Mouse (Mus musculus) small intestine, adult 2 months (tissue): ENCODE results near the gene Ccr8. TPM values are rescaled to one million over a fixed set of nuclear protein-coding genes. Genes with fewer than 3 reads are reported as not detected.

ENCODE experiments used
- H3K27ac ChIP-seq: fragments of 200-500 bp; 2 replicates; pipeline ENCODE4 v1.5.1; 2012; ENCODE audit warnings: low read depth, low read length, control low read depth, inconsistent platforms; ENCODE audit not compliant: insufficient read depth
- H3K27me3 ChIP-seq: fragments of 200-500 bp; 2 replicates; pipeline ENCODE4 v1.6.1; 2012; ENCODE audit warnings: mild to moderate bottlenecking, moderate library complexity, low read length, inconsistent platforms; ENCODE audit not compliant: control insufficient read depth, insufficient read depth
- H3K36me3 ChIP-seq: fragments of 200-500 bp; 2 replicates; pipeline ENCODE4 v1.6.1; 2012; ENCODE audit warnings: mild to moderate bottlenecking, low read length, control low read depth, inconsistent platforms; ENCODE audit not compliant: control insufficient read depth, insufficient read depth
- H3K4me1 ChIP-seq: fragments of 200-500 bp; 2 replicates; pipeline ENCODE4 v1.6.1; 2012; ENCODE audit warnings: low read length, inconsistent platforms, mixed read lengths; ENCODE audit not compliant: control insufficient read depth, insufficient read depth, insufficient read length
- H3K4me3 ChIP-seq: fragments of 200-500 bp; 2 replicates; pipeline ENCODE4 v1.5.1; 2012; ENCODE audit warnings: low read depth, mild to moderate bottlenecking, control low read depth, inconsistent platforms, low read length, moderate library complexity
- CTCF ChIP-seq: fragments of 200-500 bp; IDR thresholded peaks from 2 replicates; pipeline ENCODE4 v1.5.1; 2012; ENCODE audit warnings: low read depth, mild to moderate bottlenecking, control low read depth, inconsistent platforms, low read length, moderate library complexity, mixed read lengths; ENCODE audit not compliant: insufficient replicate concordance, insufficient read length; ENCODE audit errors: extremely low read depth
- POLR2A ChIP-seq: fragments of 200-500 bp; IDR thresholded peaks from 2 replicates; pipeline ENCODE4 v1.6.1; 2012; ENCODE audit warnings: low read depth, mild to moderate bottlenecking, control low read depth, inconsistent platforms, low read length, moderate library complexity
- WGBS: fragments of 180-500 bp; shearing (Covaris S2); methylation state at CpG from one replicate; pipeline ENCODE4 v1.1.7; 2018; 5-methylcytosine and 5-hydroxymethylcytosine counted together
- polyA plus RNA-seq: library from polyadenylated mRNA; depleted of rRNA; stranded (reverse); fragments of >200 nt; gene quantifications from 2 replicates; pipeline ENCODE4 v1.2.3, GENCODE M21; 2012; rRNA removed

Ccr8 gene
- polyA plus RNA-seq, 1 experiment: 0.25 TPM

GRCm38 (mm10) chr9:120144474-120144873 lies 52.6 kb downstream of the Ccr8 start:
- Histone ChIP-seq H3K4me1 (no peaks in the 10 kb centered on the region), H3K36me3 (no peaks in the 10 kb centered on the region), H3K27me3 (no peaks in the 10 kb centered on the region), H3K4me3 (no peak overlapping the region), H3K27ac (no peak overlapping the region)
- 78% methylated on average over 13 of the region's 13 CpGs for WGBS
- TF ChIP-seq POLR2A: no peak
- no peak for TF ChIP-seq CTCF

Other genes starting within 250 kb of the Ccr8 start
- gene Wdr48, start 197.2 kb upstream of the Ccr8 start, polyA plus RNA-seq: 8.6 and 15.5 TPM in 2 replicates
- gene Gorasp1, start 154.5 kb upstream of the Ccr8 start, polyA plus RNA-seq: 9.7 and 11.7 TPM in 2 replicates
- not detected in 2 replicates for gene Ttc21a, start 154.5 kb upstream of the Ccr8 start, polyA plus RNA-seq
- gene Csrnp1, start 107.5 kb upstream of the Ccr8 start, polyA plus RNA-seq: 18.2 and 28.3 TPM in 2 replicates
- 0.13 TPM in 1 of 2 replicates, not detected in the other for gene Xirp1, start 68.5 kb upstream of the Ccr8 start, polyA plus RNA-seq
- gene Cx3cr1, start 22.2 kb upstream of the Ccr8 start, polyA plus RNA-seq: 3.9 and 4.3 TPM in 2 replicates
- 15.0 and 29.4 TPM in 2 replicates for gene Slc25a38, start 18.3 kb downstream of the Ccr8 start, polyA plus RNA-seq
- 1,611 and 2,329 TPM in 2 replicates for gene Rpsa, start 35.6 kb downstream of the Ccr8 start, polyA plus RNA-seq
- gene Mobp, start 57.6 kb downstream of the Ccr8 start, polyA plus RNA-seq: not detected in 2 replicates
- gene Myrip, start 209.4 kb downstream of the Ccr8 start, polyA plus RNA-seq: 1.0 and 1.7 TPM in 2 replicates